In the genomic region with DNA sequence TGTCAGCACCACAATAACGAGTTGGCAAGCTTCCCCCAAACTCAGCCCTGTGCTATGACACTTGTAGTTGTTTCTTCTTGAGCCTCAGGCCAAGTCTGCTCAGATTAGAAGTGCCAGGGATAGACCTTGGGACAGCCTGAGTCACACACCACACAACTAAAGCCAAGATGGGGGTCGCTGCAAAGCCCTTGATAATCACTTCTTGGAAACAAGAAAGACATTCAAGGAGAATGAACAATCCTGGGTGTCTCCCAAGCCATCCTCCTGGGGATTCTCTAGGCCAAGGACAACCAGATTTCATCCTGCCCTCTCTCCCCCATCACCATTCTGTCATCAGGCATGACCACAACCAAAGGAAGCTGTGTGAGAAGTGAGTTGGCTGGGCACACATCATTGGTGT, we compare ENCODE assay signal across 19 mouse cellular contexts. TPM values are rescaled to one million over a fixed set of nuclear protein-coding genes. Genes with fewer than 3 reads are reported as not detected.
DNase-seq lines count a peak whose midpoint lies in the region; ATAC-seq lines count a peak whose summit lies in the region.
"Had no signal": no experiment of that assay in that cellular context is flagged by ENCODE, and none has a peak within 500 bp of the region (broad histone marks: within the 10 kb centered on the region; RNA-seq: fewer than 3 reads in every experiment).

No protein-coding gene starts in this region.

- 69% methylated on average over 2 of the region's 2 CpGs for WGBS in heart, embryonic 11.5 days (ENCODE audit: insufficient replicate concordance)

- no peaks in the 10 kb centered on the region for H3K27me3 ChIP-seq in heart, embryonic 11.5 days (ENCODE audit: control insufficient read depth, insufficient read depth, low read length)
- H3K27me3 ChIP-seq: hindbrain, embryonic 15.5 days; liver, embryonic 12.5 days had no signal

- no peak overlapping the region for H3K27ac ChIP-seq in heart, embryonic 11.5 days (ENCODE audit: low read depth, low read length)
- H3K27ac ChIP-seq: embryonic facial prominence, embryonic 13.5 days; hindbrain, embryonic 15.5 days; kidney, postnatal 0 days; limb, embryonic 12.5 days; liver, embryonic 12.5 days; stomach, postnatal 0 days had no signal

- no peak overlapping the region for H3K9ac ChIP-seq in heart, embryonic 11.5 days (ENCODE audit: low read depth, low read length)
- H3K9ac ChIP-seq: embryonic facial prominence, embryonic 13.5 days; hindbrain, embryonic 15.5 days; limb, embryonic 12.5 days; liver, embryonic 12.5 days had no signal

- no peak overlapping the region for H3K4me2 ChIP-seq in heart, embryonic 11.5 days
- H3K4me2 ChIP-seq: embryonic facial prominence, embryonic 13.5 days; hindbrain, embryonic 15.5 days; limb, embryonic 12.5 days; liver, embryonic 12.5 days had no signal

- H3K9me3 ChIP-seq in heart, embryonic 11.5 days (replicated peaks; ENCODE audit: control insufficient read depth, low read length): no peaks in the 10 kb centered on the region
- H3K9me3 ChIP-seq: embryonic facial prominence, embryonic 13.5 days; hindbrain, embryonic 15.5 days; limb, embryonic 12.5 days; liver, embryonic 12.5 days had no signal

- H3K36me3 ChIP-seq in heart, embryonic 11.5 days (ENCODE audit: control insufficient read depth, insufficient read depth, low read length): no peaks in the 10 kb centered on the region
- H3K36me3 ChIP-seq: embryonic facial prominence, embryonic 13.5 days; hindbrain, embryonic 15.5 days; limb, embryonic 12.5 days; liver, embryonic 12.5 days had no signal

- no peak for ATAC-seq in heart, embryonic 11.5 days (replicated peaks; ENCODE audit: insufficient number of reproducible peaks, low FRiP score, low TSS enrichment)
- ATAC-seq: intestine, postnatal 0 days; liver, embryonic 12.5 days; Patski had no signal

- H3K4me1 ChIP-seq in heart, embryonic 11.5 days (ENCODE audit: control insufficient read depth, insufficient read depth, low read length): no peaks in the 10 kb centered on the region
- H3K4me1 ChIP-seq: hindbrain, embryonic 15.5 days; limb, embryonic 12.5 days; liver, embryonic 12.5 days had no signal

- no peak overlapping the region for H3K4me3 ChIP-seq in heart, embryonic 11.5 days (ENCODE audit: low read depth, low read length)
- H3K4me3 ChIP-seq: embryonic facial prominence, embryonic 13.5 days; hindbrain, embryonic 15.5 days; limb, embryonic 12.5 days; liver, embryonic 12.5 days had no signal

- DNase-seq in heart, adult 18-20 months: peak; percentile 24 to 44
- DNase-seq in 3134 (ENCODE audit: extremely low read depth, insufficient read length, low spot score) (peak; percentile 81), NIH3T3 (ENCODE audit: low read depth) (peak; percentile 70)
- peak; percentile 76 for DNase-seq in fibroblast of lung, adult 2 months (ENCODE audit: low read depth)
- no peak for DNase-seq in embryo, embryonic 10.5 days (ENCODE audit: low spot score)
- no peak for DNase-seq in lung, postnatal 25 days (ENCODE audit: low spot score)
- DNase-seq: cerebellum, adult 9-10 months; lung, adult 2 months; lung, postnatal 36 days; right cerebral cortex, postnatal 4 days had no signal

RNA-seq across cellular contexts. Expression of gene Sfrp2, which starts 25.9 kb away (rescaled TPM):
- 1 to 10 TPM; 4.8 to 4.9 TPM for total RNA-seq in heart, adult 18-20 months (2021)
- polyA plus RNA-seq in heart, embryonic 11.5 days (2014; fragmentation: Nextera tagmentation; extraction: Ambion mirVana): 32.6 and 34.2 TPM in 2 replicates

Comparison
In these comparisons a context has a peak if more than half of its experiments do, and no peak if none do; other contexts are left out.
1. DNase-seq: peak in heart, adult 18-20 months (2 of 2), 3134 (single experiment), NIH3T3 (single experiment) and fibroblast of lung, adult 2 months (single experiment); none in embryo, embryonic 10.5 days (single experiment) and lung, postnatal 25 days (single experiment).